Mouse (Mus musculus): ENCODE data around the gene Emx2.

GRCm38 (mm10) chr19:59460328-59461115 is 2.4 kb downstream of the Emx2 start:
- TF ChIP-seq GATA1 (IDR thresholded peaks at IDR 0.05; ENCODE audit: borderline replicate concordance, low read length) (no peak), FLI1 (IDR thresholded peaks at IDR 0.05; ENCODE audit: low read length) (no peak)

Measured in megakaryocyte, embryonic 14.5 days (primary cell).